Mouse (Mus musculus): Measurements from ENCODE around the gene Mif4gd.

GRCm38 (mm10) chr11:115654128-115654527 is 41.4 kb upstream of the Mif4gd start:
- TF ChIP-seq CTCF (conservative IDR thresholded peaks at IDR 0.05; ENCODE audit: low read length), result no peak
- no peak for TF ChIP-seq POU5F1 (IDR thresholded peaks at IDR 0.05; ENCODE audit: borderline replicate concordance, low read length)
- TF ChIP-seq NANOG (IDR thresholded peaks at IDR 0.05; ENCODE audit: borderline replicate concordance, low read length), result no peak
